Mouse (Mus musculus): ENCODE measurements at regions not wholly inside any gene's neighbourhood (a gene's known extent, or its start where the extent isn't known, plus 50 kb on each side); places are given as distances from the start of the nearest gene placed in this dataset.
A peak's percentile ranks its signal among the peaks of the same experiment; 100 is the strongest.

DNA sequence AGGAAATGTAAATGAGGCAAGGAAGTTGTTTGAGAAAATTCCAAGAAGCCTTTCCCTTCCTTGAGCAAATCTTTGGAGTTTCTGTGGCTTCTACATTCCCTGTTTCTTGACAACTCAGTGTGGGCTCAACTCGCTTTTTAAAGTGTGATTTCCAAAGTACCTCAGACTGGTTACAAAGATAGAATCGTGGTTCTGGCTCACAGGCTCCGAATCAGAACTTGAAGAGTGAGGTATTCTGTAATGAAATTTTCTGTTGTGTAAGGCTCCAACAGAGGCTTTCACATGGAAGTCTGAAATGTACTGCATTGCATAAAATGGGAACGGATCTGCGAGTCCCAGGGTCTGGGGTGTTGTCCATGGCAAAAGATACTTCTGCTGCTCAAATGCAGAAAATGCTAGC is 170.2 kb upstream of the Rnf219 start:
- Histone ChIP-seq H3K4me2 (replicated peaks; ENCODE audit: low read depth) (no peak overlapping the region), H3K9ac (ENCODE audit: low read length) (no peak overlapping the region), H3K27me3 (ENCODE audit: control insufficient read depth, insufficient read depth, low read length) (no peaks in the 10 kb centered on the region), H3K9me3 (ENCODE audit: control insufficient read depth, low read length) (no peaks in the 10 kb centered on the region), H3K36me3 (ENCODE audit: control insufficient read depth, insufficient read depth, low read length) (no peaks in the 10 kb centered on the region), H3K4me1 (replicated peaks; ENCODE audit: control insufficient read depth, insufficient read depth) (no peaks in the 10 kb centered on the region), H3K27ac (replicated peaks) (no peak overlapping the region), H3K4me3 (ENCODE audit: low read depth, low read length) (no peak overlapping the region)
- TF ChIP-seq EP300 (optimal IDR thresholded peaks at IDR 0.05), result no peak
- TF ChIP-seq CTCF (IDR thresholded peaks at IDR 0.05; ENCODE audit: low read depth), result no peak
- ATAC-seq (ENCODE audit: low FRiP score, low TSS enrichment) (no peak), DNase-seq (ENCODE audit: low spot score) (no peak)
- WGBS, result 82% methylated on average over 5 of the region's 5 CpGs

DNA sequence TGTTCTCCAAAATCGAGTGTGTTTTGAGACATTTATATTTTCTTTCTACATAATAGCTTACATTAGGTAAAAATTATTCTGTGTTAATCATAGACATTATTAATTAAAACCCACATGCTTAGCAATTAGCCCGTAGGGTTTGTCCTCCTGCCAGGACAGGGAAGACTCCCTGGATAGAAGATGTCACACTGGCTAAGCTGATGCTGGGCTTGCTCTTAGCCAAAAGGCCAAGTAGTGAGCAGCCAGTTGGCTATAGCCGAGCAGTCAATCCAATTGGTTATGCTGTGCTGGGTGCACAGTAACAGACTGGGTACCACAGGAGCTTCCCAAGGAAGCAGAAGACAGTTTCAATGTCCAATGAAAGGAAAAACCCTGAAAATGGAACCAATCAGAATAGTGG is 166.0 kb upstream of the Rnf219 start:
- H3K4me3 ChIP-seq (ENCODE audit: low read depth, low read length), result no peak overlapping the region
- DNase-seq (ENCODE audit: low spot score), result no peak
- H3K27me3 ChIP-seq (ENCODE audit: control insufficient read depth, insufficient read depth, low read length), result no peaks in the 10 kb centered on the region
- no peaks in the 10 kb centered on the region for H3K9me3 ChIP-seq (ENCODE audit: control insufficient read depth, low read length)
- no peak overlapping the region for H3K4me2 ChIP-seq (replicated peaks; ENCODE audit: low read depth)
- 81% methylated on average over 3 of the region's 3 CpGs for WGBS
- no peak overlapping the region for H3K9ac ChIP-seq (ENCODE audit: low read length)
- no peaks in the 10 kb centered on the region for H3K4me1 ChIP-seq (replicated peaks; ENCODE audit: control insufficient read depth, insufficient read depth)
- no peak overlapping the region for H3K27ac ChIP-seq (replicated peaks)
- no peaks in the 10 kb centered on the region for H3K36me3 ChIP-seq (ENCODE audit: control insufficient read depth, insufficient read depth, low read length)
- TF ChIP-seq CTCF (IDR thresholded peaks at IDR 0.05; ENCODE audit: low read depth), result no peak
- no peak for TF ChIP-seq EP300 (optimal IDR thresholded peaks at IDR 0.05)
- no peak for ATAC-seq (ENCODE audit: low FRiP score, low TSS enrichment)

DNA sequence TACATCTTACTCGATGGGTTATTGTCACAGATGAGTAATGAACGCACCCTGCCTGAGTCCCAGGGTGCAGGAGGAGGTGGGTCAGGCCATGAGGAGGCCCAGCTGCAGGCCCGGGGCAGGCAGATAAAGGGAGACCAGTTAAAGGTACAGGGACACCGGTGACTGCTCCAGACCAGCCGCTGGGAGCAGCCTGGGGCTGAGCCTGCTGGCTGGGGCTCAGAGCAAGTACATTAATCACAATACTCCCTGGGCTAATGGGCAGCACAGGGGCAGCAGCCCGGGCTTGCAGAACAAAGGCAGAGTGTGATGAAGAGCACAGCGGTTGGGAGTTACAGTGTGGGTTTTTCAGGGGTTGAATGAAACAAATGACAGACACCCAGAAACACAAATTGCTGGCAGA is 154.4 kb upstream of the Rnf219 start:
- H3K9me3 ChIP-seq (ENCODE audit: control insufficient read depth, low read length), result no peaks in the 10 kb centered on the region
- ATAC-seq (ENCODE audit: low FRiP score, low TSS enrichment) (no peak), DNase-seq (ENCODE audit: low spot score) (no peak)
- H3K4me2 ChIP-seq (replicated peaks; ENCODE audit: low read depth), result no peak overlapping the region
- no peak overlapping the region for H3K27ac ChIP-seq (replicated peaks)
- no peak for TF ChIP-seq CTCF (IDR thresholded peaks at IDR 0.05; ENCODE audit: low read depth)
- no peak for TF ChIP-seq EP300 (optimal IDR thresholded peaks at IDR 0.05)
- no peaks in the 10 kb centered on the region for H3K4me1 ChIP-seq (replicated peaks; ENCODE audit: control insufficient read depth, insufficient read depth)
- no peaks in the 10 kb centered on the region for H3K27me3 ChIP-seq (ENCODE audit: control insufficient read depth, insufficient read depth, low read length)
- H3K9ac ChIP-seq (ENCODE audit: low read length), result no peak overlapping the region
- no peaks in the 10 kb centered on the region for H3K36me3 ChIP-seq (ENCODE audit: control insufficient read depth, insufficient read depth, low read length)
- H3K4me3 ChIP-seq (ENCODE audit: low read depth, low read length), result no peak overlapping the region
- WGBS, result 13% methylated on average over 7 of the region's 7 CpGs

DNA sequence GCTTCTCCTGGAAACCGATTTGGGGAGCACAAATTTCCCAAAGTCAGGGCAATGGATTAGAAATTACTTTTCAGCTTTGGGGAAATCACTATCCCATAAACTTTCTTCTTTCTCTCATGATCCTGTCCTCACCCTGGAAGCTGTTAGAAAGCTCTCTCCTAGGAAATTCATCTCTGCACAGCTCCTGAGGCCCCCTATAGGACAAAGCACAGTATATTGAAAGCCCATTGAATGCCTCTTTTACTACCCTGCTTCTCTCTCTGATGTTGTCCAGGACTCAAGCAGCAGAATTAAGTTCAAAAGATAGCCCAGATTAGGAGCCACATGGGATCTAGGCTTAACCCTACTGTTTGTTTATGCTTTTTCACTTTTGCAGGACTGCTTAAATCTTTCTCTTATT is 139.3 kb upstream of the Rnf219 start:
- Histone ChIP-seq H3K27ac (replicated peaks) (no peak overlapping the region), H3K27me3 (ENCODE audit: control insufficient read depth, insufficient read depth, low read length) (no peaks in the 10 kb centered on the region), H3K36me3 (ENCODE audit: control insufficient read depth, insufficient read depth, low read length) (no peaks in the 10 kb centered on the region), H3K9me3 (ENCODE audit: control insufficient read depth, low read length) (no peaks in the 10 kb centered on the region), H3K4me3 (ENCODE audit: low read depth, low read length) (no peak overlapping the region), H3K9ac (ENCODE audit: low read length) (no peak overlapping the region), H3K4me1 (replicated peaks; ENCODE audit: control insufficient read depth, insufficient read depth) (no peaks in the 10 kb centered on the region), H3K4me2 (replicated peaks; ENCODE audit: low read depth) (no peak overlapping the region)
- DNase-seq (ENCODE audit: low spot score), result no peak
- no peak for ATAC-seq (ENCODE audit: low FRiP score, low TSS enrichment)
- TF ChIP-seq EP300 (optimal IDR thresholded peaks at IDR 0.05) (no peak), CTCF (IDR thresholded peaks at IDR 0.05; ENCODE audit: low read depth) (peak; percentile 28; the same call in 1 of the 2 replicates)
- 61% methylated on average over 1 of the region's 1 CpGs for WGBS

DNA sequence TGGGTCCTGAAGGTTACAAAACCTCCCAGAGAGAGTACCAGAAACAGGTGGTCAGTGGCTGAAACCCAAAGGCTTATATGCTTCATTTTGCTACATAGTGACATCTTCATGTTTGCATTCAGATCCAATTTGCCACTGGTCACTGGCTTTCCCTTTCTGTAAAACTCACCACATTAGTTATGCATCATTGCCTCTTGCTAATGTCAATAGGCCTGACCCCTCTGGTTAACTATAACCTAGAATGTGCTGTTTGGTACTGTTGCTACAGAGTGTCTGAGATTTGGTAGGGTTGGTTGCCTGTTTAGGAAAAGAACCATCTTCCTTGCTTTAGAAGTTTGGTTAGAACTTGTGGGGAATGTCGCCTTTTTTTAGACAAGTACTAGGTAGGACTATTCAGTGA is 136.3 kb upstream of the Rnf219 start:
- no peak overlapping the region for H3K27ac ChIP-seq (replicated peaks)
- no peaks in the 10 kb centered on the region for H3K27me3 ChIP-seq (ENCODE audit: control insufficient read depth, insufficient read depth, low read length)
- DNase-seq (ENCODE audit: low spot score) (no peak), ATAC-seq (ENCODE audit: low FRiP score, low TSS enrichment) (no peak)
- no peaks in the 10 kb centered on the region for H3K9me3 ChIP-seq (ENCODE audit: control insufficient read depth, low read length)
- no peak overlapping the region for H3K9ac ChIP-seq (ENCODE audit: low read length)
- H3K36me3 ChIP-seq (ENCODE audit: control insufficient read depth, insufficient read depth, low read length), result no peaks in the 10 kb centered on the region
- WGBS, result 91% methylated on average over 1 of the region's 1 CpGs
- no peak for TF ChIP-seq EP300 (optimal IDR thresholded peaks at IDR 0.05)
- TF ChIP-seq CTCF (IDR thresholded peaks at IDR 0.05; ENCODE audit: low read depth), result no peak
- H3K4me3 ChIP-seq (ENCODE audit: low read depth, low read length), result no peak overlapping the region
- H3K4me2 ChIP-seq (replicated peaks; ENCODE audit: low read depth), result no peak overlapping the region
- no peaks in the 10 kb centered on the region for H3K4me1 ChIP-seq (replicated peaks; ENCODE audit: control insufficient read depth, insufficient read depth)

DNA sequence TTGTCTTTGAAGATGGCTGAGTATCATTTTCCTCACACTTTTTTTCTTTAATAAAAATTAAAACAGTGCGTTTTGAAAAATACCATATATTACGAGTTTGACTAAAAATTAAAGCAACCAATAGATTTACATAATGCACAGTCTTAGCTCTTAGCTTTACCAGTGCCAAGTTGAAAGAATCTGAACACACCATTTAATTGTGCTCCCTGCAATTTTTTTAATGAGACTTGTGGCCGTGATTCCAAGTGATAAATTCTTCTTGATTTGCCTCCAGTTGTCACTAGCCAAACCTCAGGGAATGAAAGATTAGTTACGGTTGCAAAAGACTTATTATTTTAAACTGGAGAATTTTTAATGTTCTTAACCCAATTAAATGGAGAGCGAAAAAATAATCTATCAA is 127.5 kb upstream of the Rnf219 start:
- Histone ChIP-seq H3K36me3 (ENCODE audit: control insufficient read depth, insufficient read depth, low read length) (no peaks in the 10 kb centered on the region), H3K27ac (replicated peaks) (no peak overlapping the region), H3K4me3 (ENCODE audit: low read depth, low read length) (no peak overlapping the region), H3K4me2 (replicated peaks; ENCODE audit: low read depth) (no peak overlapping the region), H3K9ac (ENCODE audit: low read length) (no peak overlapping the region), H3K4me1 (replicated peaks; ENCODE audit: control insufficient read depth, insufficient read depth) (no peaks in the 10 kb centered on the region), H3K27me3 (ENCODE audit: control insufficient read depth, insufficient read depth, low read length) (no peaks in the 10 kb centered on the region), H3K9me3 (ENCODE audit: control insufficient read depth, low read length) (no peaks in the 10 kb centered on the region)
- no peak for ATAC-seq (ENCODE audit: low FRiP score, low TSS enrichment)
- WGBS, result 82% methylated on average over 5 of the region's 5 CpGs
- DNase-seq (ENCODE audit: low spot score), result no peak
- TF ChIP-seq CTCF (IDR thresholded peaks at IDR 0.05; ENCODE audit: low read depth) (no peak), EP300 (optimal IDR thresholded peaks at IDR 0.05) (no peak)
